ENCODE assay signal across 13 mouse cellular contexts in the genomic region with DNA sequence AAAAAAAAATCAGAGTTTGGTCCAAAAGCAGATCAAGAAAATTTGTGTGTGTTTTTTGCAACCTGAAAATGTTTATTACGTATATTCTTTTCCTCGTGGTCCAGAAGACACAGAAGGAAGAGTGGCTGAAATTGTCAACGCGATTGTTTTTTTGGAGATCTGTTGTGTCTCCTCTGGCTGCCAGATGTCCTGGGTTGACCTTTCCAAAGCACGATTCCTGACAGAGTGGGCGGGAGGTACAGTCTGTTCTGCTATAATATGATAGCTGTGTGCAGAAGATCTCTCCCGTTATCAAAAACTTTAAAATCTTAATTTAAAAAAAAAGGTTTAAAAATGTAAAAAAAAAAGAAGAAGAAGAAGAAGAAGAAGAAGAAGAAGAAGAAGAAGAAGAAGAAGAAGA.
DNase-seq lines count a peak whose midpoint lies in the region; ATAC-seq lines count a peak whose summit lies in the region.
"Had no signal": no experiment of that assay in that cellular context is flagged by ENCODE, and none has a peak within 500 bp of the region (broad histone marks: within the 10 kb centered on the region; RNA-seq: fewer than 3 reads in every experiment).

No protein-coding gene starts in this region.

- no peak overlapping the region for H3K4me3 ChIP-seq in hindbrain, embryonic 12.5 days
- H3K4me3 ChIP-seq: limb, embryonic 13.5 days; midbrain, embryonic 15.5 days; neural tube, embryonic 12.5 days had no signal

- WGBS in hindbrain, embryonic 12.5 days, result 78% methylated on average over 7 of the region's 7 CpGs

- no peak overlapping the region for H3K9ac ChIP-seq in hindbrain, embryonic 12.5 days
- H3K9ac ChIP-seq: limb, embryonic 13.5 days; midbrain, embryonic 15.5 days; neural tube, embryonic 12.5 days had no signal

- H3K4me1 ChIP-seq in hindbrain, embryonic 12.5 days, result no peaks in the 10 kb centered on the region
- H3K4me1 ChIP-seq: limb, embryonic 13.5 days; midbrain, embryonic 15.5 days; neural tube, embryonic 12.5 days had no signal

- no peaks in the 10 kb centered on the region for H3K36me3 ChIP-seq in hindbrain, embryonic 12.5 days
- H3K36me3 ChIP-seq: midbrain, embryonic 15.5 days; neural tube, embryonic 12.5 days had no signal

- no peak for ATAC-seq in hindbrain, embryonic 12.5 days (ENCODE audit: low FRiP score)
- ATAC-seq: intestine, embryonic 16.5 days; midbrain, embryonic 15.5 days had no signal

- H3K4me2 ChIP-seq in hindbrain, embryonic 12.5 days (replicated peaks), result no peak overlapping the region
- H3K4me2 ChIP-seq: limb, embryonic 13.5 days; midbrain, embryonic 15.5 days; neural tube, embryonic 12.5 days had no signal

- intact Hi-C loops in left cerebral cortex, postnatal 4 days (cut with DNase I), result no loop called here

- no peaks in the 10 kb centered on the region for H3K27me3 ChIP-seq in hindbrain, embryonic 12.5 days
- H3K27me3 ChIP-seq: limb, embryonic 13.5 days; midbrain, embryonic 15.5 days; neural tube, embryonic 12.5 days had no signal

- H3K27ac ChIP-seq in hindbrain, embryonic 12.5 days, result no peak overlapping the region
- H3K27ac ChIP-seq: limb, embryonic 13.5 days; midbrain, embryonic 15.5 days; neural tube, embryonic 12.5 days had no signal

- no peaks in the 10 kb centered on the region for H3K9me3 ChIP-seq in hindbrain, embryonic 12.5 days (replicated peaks)
- H3K9me3 ChIP-seq: limb, embryonic 13.5 days; midbrain, embryonic 15.5 days; neural tube, embryonic 12.5 days had no signal

- peak; percentile 32 for DNase-seq in adrenal gland, postnatal 14 days
- no peak for DNase-seq in adrenal gland, adult 8-10 months
- DNase-seq in kidney, postnatal 36 days, result peak; percentile 29 to 56
- DNase-seq in kidney, postnatal 4 days, result no peak
- peak; percentile 71 for DNase-seq in gastrocnemius, postnatal 25 days
- DNase-seq in skeletal muscle tissue, adult 2 months (ENCODE audit: low read depth, low spot score), result peak; percentile 77
- DNase-seq in left cerebral cortex, postnatal 4 days, result no peak
- DNase-seq: layer of hippocampus, postnatal 36 days had no signal

Comparison
In these comparisons a context has a peak if more than half of its experiments do, and no peak if none do; other contexts are left out.
1. DNase-seq: peak in adrenal gland, postnatal 14 days (single experiment), kidney, postnatal 36 days (2 of 2), gastrocnemius, postnatal 25 days (single experiment) and skeletal muscle tissue, adult 2 months (single experiment); none in adrenal gland, adult 8-10 months (single experiment), kidney, postnatal 4 days (0 of 2) and left cerebral cortex, postnatal 4 days (single experiment).